Mouse (Mus musculus) liver, embryonic 11.5 days (tissue): ENCODE results near the gene Tmem108. TPM values are rescaled to one million over a fixed set of nuclear protein-coding genes. Genes with fewer than 3 reads are reported as not detected.

Experiments
- ATAC-seq: fragments of 200-750 bp; cut with Nextera tagmentation; replicated peaks from 2 replicates; pipeline ENCODE4 v1.8.0; 2017; ENCODE audit warnings: moderate number of reproducible peaks, mild to moderate bottlenecking, moderate TSS enrichment, moderate library complexity; ENCODE audit not compliant: low FRiP score
- DNase-seq: peaks from one replicate; pipeline ENCODE4 v3.0.0-alpha.2; 2017; ENCODE audit warnings: low spot score
- H3K27ac ChIP-seq: fragments of 300-500 bp; sonication (generic); 2 replicates; pipeline ENCODE4 v1.5.1; 2014; ENCODE audit warnings: mild to moderate bottlenecking, low read depth, low read length, control low read depth
- H3K27me3 ChIP-seq: fragments of 300-500 bp; sonication (generic); replicated peaks from 2 replicates; pipeline ENCODE4 v1.6.1; 2014; ENCODE audit warnings: low read length, mixed read lengths; ENCODE audit not compliant: control insufficient read depth, insufficient read depth
- H3K36me3 ChIP-seq: fragments of 300-500 bp; sonication (generic); 2 replicates; pipeline ENCODE4 v1.6.1; 2014; ENCODE audit warnings: mild to moderate bottlenecking, low read length, moderate library complexity, mixed read lengths; ENCODE audit not compliant: control insufficient read depth, insufficient read depth
- H3K4me1 ChIP-seq: fragments of 300-500 bp; sonication (generic); replicated peaks from 2 replicates; pipeline ENCODE4 v1.6.1; 2014; ENCODE audit warnings: low read length, mixed read lengths; ENCODE audit not compliant: control insufficient read depth, insufficient read depth
- H3K4me2 ChIP-seq: fragments of 300-500 bp; sonication (generic); 2 replicates; pipeline ENCODE4 v1.6.1; 2014; ENCODE audit warnings: mild to moderate bottlenecking, control low read depth, moderate library complexity
- H3K4me3 ChIP-seq: fragments of 300-500 bp; sonication (generic); 2 replicates; pipeline ENCODE4 v1.5.1; 2014; ENCODE audit warnings: low read depth, low read length, control low read depth
- H3K9ac ChIP-seq: fragments of 300-500 bp; sonication (generic); 2 replicates; pipeline ENCODE4 v1.6.1; 2014; ENCODE audit warnings: low read depth, low read length, control low read depth
- H3K9me3 ChIP-seq: fragments of 300-500 bp; sonication (generic); 2 replicates; pipeline ENCODE4 v1.6.1; 2016; ENCODE audit warnings: low read length, inconsistent platforms, mixed read lengths; ENCODE audit not compliant: control insufficient read depth
- WGBS: fragments of 180-500 bp; shearing (Covaris S2); extraction: QIAGEN DNeasy Blood & Tissue Kit; methylation state at CpG from one replicate; pipeline ENCODE4 v1.1.7; 2014; 5-methylcytosine and 5-hydroxymethylcytosine counted together
- polyA plus RNA-seq: library from polyadenylated mRNA; unstranded; fragments of >200 nt; fragmentation: Nextera tagmentation; extraction: Ambion mirVana; gene quantifications from 2 replicates; pipeline ENCODE4 v1.2.1, GENCODE M21; 2014

Tmem108 gene
- polyA plus RNA-seq, 1 experiment from 2014 or later, result 17.6 TPM

GRCm38 (mm10) chr9:103701448-103701847, 60.2 kb downstream of the Tmem108 start:
- no peak overlapping the region for H3K4me2 ChIP-seq
- H3K27ac ChIP-seq, result no peak overlapping the region
- ATAC-seq (no peak), DNase-seq (no peak)
- WGBS, result 83% methylated on average over 4 of the region's 4 CpGs
- no peaks in the 10 kb centered on the region for H3K36me3 ChIP-seq
- no peak overlapping the region for H3K4me3 ChIP-seq
- H3K4me1 ChIP-seq, result no peaks in the 10 kb centered on the region
- H3K27me3 ChIP-seq, result no peaks in the 10 kb centered on the region
- H3K9ac ChIP-seq, result no peak overlapping the region
- H3K9me3 ChIP-seq, result no peaks in the 10 kb centered on the region

DNA sequence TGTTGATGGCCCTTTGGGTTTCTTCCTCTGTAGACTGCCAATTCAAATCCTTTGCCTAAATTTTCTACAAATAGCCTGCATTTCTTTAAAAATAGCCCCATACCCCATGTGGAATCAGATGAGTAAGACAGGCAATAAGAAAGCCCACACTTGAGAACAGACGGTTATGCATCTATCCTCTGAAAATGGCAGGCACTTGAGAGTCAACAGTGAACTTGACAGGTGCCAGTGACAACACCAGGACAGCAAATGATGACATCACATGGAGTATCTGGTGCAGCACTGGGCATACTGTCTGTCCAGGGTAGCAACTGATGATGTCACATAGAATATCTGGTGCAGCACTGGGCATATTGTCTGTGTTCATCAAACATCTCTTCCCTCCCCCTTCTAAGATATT, 61.4 kb downstream of the Tmem108 start:
- H3K9ac ChIP-seq, result no peak overlapping the region
- no peaks in the 10 kb centered on the region for H3K36me3 ChIP-seq
- ATAC-seq (no peak), DNase-seq (no peak)
- no peak overlapping the region for H3K4me2 ChIP-seq
- H3K4me3 ChIP-seq, result no peak overlapping the region
- H3K27ac ChIP-seq, result no peak overlapping the region
- no peaks in the 10 kb centered on the region for H3K27me3 ChIP-seq
- 80% methylated on average over 1 of the region's 1 CpGs for WGBS
- no peaks in the 10 kb centered on the region for H3K4me1 ChIP-seq
- 0 out of 2 replicates have a peak, but pooled peaks cover 2% of the 10 kb centered on the region for H3K9me3 ChIP-seq

GRCm38 (mm10) chr9:103696967-103697366, 64.7 kb downstream of the Tmem108 start:
- H3K27ac ChIP-seq, result no peak overlapping the region
- no peaks in the 10 kb centered on the region for H3K4me1 ChIP-seq
- no peaks in the 10 kb centered on the region for H3K27me3 ChIP-seq
- H3K4me2 ChIP-seq, result no peak overlapping the region
- no peak for DNase-seq
- H3K9me3 ChIP-seq, result 0 out of 2 replicates have a peak, but pooled peaks cover 2% of the 10 kb centered on the region
- H3K4me3 ChIP-seq, result no peak overlapping the region
- no peak for ATAC-seq
- no peaks in the 10 kb centered on the region for H3K36me3 ChIP-seq
- WGBS, result 68% methylated on average over 6 of the region's 6 CpGs
- H3K9ac ChIP-seq, result no peak overlapping the region

- Histone ChIP-seq H3K9me3 (0 out of 2 replicates have a peak, but pooled peaks cover 2% of the 10 kb centered on the region), H3K27me3 (no peaks in the 10 kb centered on the region), H3K4me1 (0 out of 2 replicates have a peak, but pooled peaks cover 4% of the 10 kb centered on the region), H3K4me3 (no peak overlapping the region), H3K4me2 (no peak overlapping the region), H3K9ac (no peak overlapping the region), H3K27ac (no peak overlapping the region), H3K36me3 (no peaks in the 10 kb centered on the region)
- ATAC-seq (no peak), DNase-seq (no peak)
These were observed 67.8 kb downstream of the Tmem108 start for GRCm38 (mm10) chr9:103693826-103694225.

GRCm38 (mm10) chr9:103692699-103693098, 68.9 kb downstream of the Tmem108 start:
- 0 out of 2 replicates have a peak, but pooled peaks cover 4% of the 10 kb centered on the region for H3K4me1 ChIP-seq
- H3K9me3 ChIP-seq, result 0 out of 2 replicates have a peak, but pooled peaks cover 2% of the 10 kb centered on the region
- 68% methylated on average over 4 of the region's 4 CpGs for WGBS
- H3K9ac ChIP-seq, result no peak overlapping the region
- H3K4me2 ChIP-seq, result no peak overlapping the region
- no peak overlapping the region for H3K4me3 ChIP-seq
- no peak overlapping the region for H3K27ac ChIP-seq
- H3K27me3 ChIP-seq, result no peaks in the 10 kb centered on the region
- no peak for DNase-seq
- no peaks in the 10 kb centered on the region for H3K36me3 ChIP-seq
- no peak for ATAC-seq

GRCm38 (mm10) chr9:103691847-103692246, 69.8 kb downstream of the Tmem108 start:
- Histone ChIP-seq H3K27ac (no peak overlapping the region), H3K9me3 (0 out of 2 replicates have a peak, but pooled peaks cover 2% of the 10 kb centered on the region), H3K4me1 (0 out of 2 replicates have a peak, but pooled peaks cover 6% of the 10 kb centered on the region), H3K27me3 (no peaks in the 10 kb centered on the region), H3K9ac (no peak overlapping the region), H3K4me3 (no peak overlapping the region), H3K4me2 (no peak overlapping the region), H3K36me3 (no peaks in the 10 kb centered on the region)
- WGBS, result 80% methylated on average over 9 of the region's 9 CpGs
- no peak for DNase-seq
- no peak for ATAC-seq

DNA sequence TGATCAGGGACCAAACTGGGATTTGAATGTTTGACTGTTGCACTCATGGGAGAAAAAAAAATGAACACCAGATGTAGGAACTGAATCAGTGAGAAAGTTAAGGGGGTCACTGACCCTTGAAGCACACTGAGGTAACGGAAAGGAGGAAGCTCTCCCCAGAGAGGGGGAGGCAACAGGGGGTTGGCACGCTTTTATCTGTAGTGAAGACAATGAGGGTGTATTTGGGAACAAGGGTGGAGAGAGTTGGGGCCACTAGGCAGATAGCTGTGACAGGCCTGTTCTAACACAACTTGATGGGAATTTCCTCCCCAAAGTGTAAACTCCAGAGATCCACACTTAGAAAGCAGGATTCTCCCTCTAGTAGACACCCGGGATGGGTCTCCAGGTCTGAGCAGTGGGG, 71.2 kb downstream of the Tmem108 start:
- Histone ChIP-seq H3K9ac (no peak overlapping the region), H3K4me2 (no peak overlapping the region), H3K4me3 (no peak overlapping the region), H3K36me3 (no peaks in the 10 kb centered on the region), H3K27me3 (no peaks in the 10 kb centered on the region), H3K4me1 (0 out of 2 replicates have a peak, but pooled peaks cover 7% of the 10 kb centered on the region), H3K27ac (no peak overlapping the region; the same call in 1 of the 2 replicates), H3K9me3 (no peaks in the 10 kb centered on the region)
- 32% methylated on average over 3 of the region's 3 CpGs for WGBS
- DNase-seq (no peak), ATAC-seq (no peak)

- Histone ChIP-seq H3K9ac (no peak overlapping the region), H3K4me2 (no peak overlapping the region), H3K27ac (no peak overlapping the region), H3K9me3 (no peaks in the 10 kb centered on the region), H3K36me3 (no peaks in the 10 kb centered on the region), H3K4me1 (0 out of 2 replicates have a peak, but pooled peaks cover 7% of the 10 kb centered on the region), H3K27me3 (no peaks in the 10 kb centered on the region), H3K4me3 (no peak overlapping the region)
- ATAC-seq, result no peak
- no peak for DNase-seq
- WGBS, result 69% methylated on average over 7 of the region's 7 CpGs
These were observed 71.9 kb downstream of the Tmem108 start for GRCm38 (mm10) chr9:103689697-103690096.

- Histone ChIP-seq H3K27me3 (no peaks in the 10 kb centered on the region), H3K9ac (no peak overlapping the region), H3K4me2 (no peak overlapping the region), H3K9me3 (no peaks in the 10 kb centered on the region), H3K36me3 (no peaks in the 10 kb centered on the region), H3K4me3 (no peak overlapping the region), H3K4me1 (0 out of 2 replicates have a peak, but pooled peaks cover 7% of the 10 kb centered on the region), H3K27ac (no peak overlapping the region)
- no peak for ATAC-seq
- WGBS, result 83% methylated on average over 10 of the region's 10 CpGs
- DNase-seq, result no peak
These were observed 72.6 kb downstream of the Tmem108 start for GRCm38 (mm10) chr9:103689006-103689405.
